Mouse (Mus musculus) heart, embryonic 11.5 days (tissue): ENCODE data around the gene Ppm1e. TPM values are rescaled to one million over a fixed set of nuclear protein-coding genes. Genes with fewer than 3 reads are reported as not detected.

Source experiments
- ATAC-seq: fragments of 200-750 bp; cut with Nextera tagmentation; replicated peaks from 2 replicates; pipeline ENCODE4 v1.8.0; 2017; ENCODE audit warnings: moderate library complexity; ENCODE audit not compliant: insufficient number of reproducible peaks, low FRiP score, low TSS enrichment
- H3K27ac ChIP-seq: fragments of 300-500 bp; sonication (generic); 2 replicates; pipeline ENCODE4 v1.5.1; 2014; ENCODE audit warnings: mild to moderate bottlenecking, low read depth, low read length
- H3K27me3 ChIP-seq: fragments of 300-500 bp; sonication (generic); 2 replicates; pipeline ENCODE4 v1.6.1; 2014; ENCODE audit warnings: mild to moderate bottlenecking, low read length, mixed read lengths; ENCODE audit not compliant: control insufficient read depth, insufficient read depth
- H3K36me3 ChIP-seq: fragments of 300-500 bp; sonication (generic); 2 replicates; pipeline ENCODE4 v1.6.1; 2014; ENCODE audit warnings: mild to moderate bottlenecking, low read length, moderate library complexity, mixed read lengths; ENCODE audit not compliant: control insufficient read depth, insufficient read depth
- H3K4me1 ChIP-seq: fragments of 300-500 bp; sonication (generic); 2 replicates; pipeline ENCODE4 v1.6.1; 2014; ENCODE audit warnings: low read length; ENCODE audit not compliant: control insufficient read depth, insufficient read depth
- H3K4me2 ChIP-seq: fragments of 300-500 bp; sonication (generic); 2 replicates; pipeline ENCODE4 v1.6.1; 2014; ENCODE audit warnings: mild to moderate bottlenecking, moderate library complexity
- H3K4me3 ChIP-seq: fragments of 300-500 bp; sonication (generic); 2 replicates; pipeline ENCODE4 v1.5.1; 2014; ENCODE audit warnings: low read depth, low read length
- H3K9ac ChIP-seq: fragments of 300-500 bp; sonication (generic); 2 replicates; pipeline ENCODE4 v1.6.1; 2014; ENCODE audit warnings: mild to moderate bottlenecking, low read depth, low read length, moderate library complexity
- H3K9me3 ChIP-seq: fragments of 300-500 bp; sonication (generic); replicated peaks from 2 replicates; pipeline ENCODE4 v1.6.1; 2016; ENCODE audit warnings: low read length; ENCODE audit not compliant: control insufficient read depth
- WGBS: fragments of 180-500 bp; shearing (Covaris S2); extraction: QIAGEN DNeasy Blood & Tissue Kit; methylation state at CpG from one replicate; pipeline ENCODE4 v1.1.7; 2014; ENCODE audit not compliant: insufficient replicate concordance; 5-methylcytosine and 5-hydroxymethylcytosine counted together
- polyA plus RNA-seq: library from polyadenylated mRNA; unstranded; fragments of >200 nt; fragmentation: Nextera tagmentation; extraction: Ambion mirVana; gene quantifications from 2 replicates; pipeline ENCODE4 v1.2.1, GENCODE M21; 2014

Gene Ppm1e
- polyA plus RNA-seq, 1 experiment from 2014 or later, result 3.8 TPM

DNA sequence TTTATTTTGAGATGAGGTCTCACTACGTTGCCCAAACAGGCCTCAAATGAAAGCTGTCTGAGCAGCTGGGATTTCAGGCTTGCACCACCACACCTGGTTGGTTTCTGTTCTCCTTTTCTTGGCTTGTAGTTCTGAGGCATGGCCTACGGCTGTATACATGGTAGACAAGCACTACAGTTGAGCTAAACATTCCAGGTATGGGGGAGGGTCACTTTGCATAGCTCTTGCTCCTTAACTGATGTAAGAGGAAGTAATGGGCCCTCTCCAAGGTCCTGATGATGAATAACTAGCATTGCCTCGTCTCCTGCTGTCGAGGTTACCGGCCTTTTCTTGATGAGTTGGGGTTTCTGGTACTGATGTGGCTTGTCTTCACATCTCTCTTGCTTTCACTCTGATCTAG is 104.7 kb downstream of the Ppm1e start:
- Histone ChIP-seq H3K4me3 (no peak overlapping the region), H3K4me2 (no peak overlapping the region), H3K9me3 (no peaks in the 10 kb centered on the region), H3K27ac (no peak overlapping the region), H3K9ac (no peak overlapping the region), H3K36me3 (no peaks in the 10 kb centered on the region), H3K27me3 (no peaks in the 10 kb centered on the region), H3K4me1 (0 out of 2 replicates have a peak, but pooled peaks cover under 1% of the 10 kb centered on the region)
- no peak for ATAC-seq
- 47% methylated on average over 5 of the region's 5 CpGs for WGBS

DNA sequence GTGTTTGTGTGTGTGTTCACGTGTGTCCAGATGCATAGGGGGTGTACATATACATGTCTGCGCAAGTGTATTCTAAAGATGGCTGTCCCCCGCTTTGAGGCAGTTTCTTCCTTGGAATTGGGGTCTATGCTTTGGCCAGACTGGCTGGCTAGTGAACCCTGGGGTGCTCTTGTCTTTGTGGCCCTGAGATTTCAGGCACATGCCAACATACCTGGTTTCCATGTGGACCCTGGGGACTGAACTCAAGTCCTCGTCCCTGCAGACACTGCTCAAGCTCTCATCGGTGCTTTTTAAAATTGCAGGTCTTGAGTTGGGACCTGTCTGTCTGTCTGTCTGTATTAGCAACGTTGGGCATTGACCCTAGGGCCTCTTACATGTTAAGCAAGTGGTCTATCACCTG is 105.5 kb downstream of the Ppm1e start:
- Histone ChIP-seq H3K9me3 (no peaks in the 10 kb centered on the region), H3K4me3 (no peak overlapping the region), H3K4me1 (0 out of 2 replicates have a peak, but pooled peaks cover 5% of the 10 kb centered on the region), H3K27ac (no peak overlapping the region), H3K36me3 (no peaks in the 10 kb centered on the region), H3K27me3 (no peaks in the 10 kb centered on the region), H3K9ac (no peak overlapping the region), H3K4me2 (no peak overlapping the region)
- WGBS, result 88% methylated on average over 6 of the region's 6 CpGs
- no peak for ATAC-seq

DNA sequence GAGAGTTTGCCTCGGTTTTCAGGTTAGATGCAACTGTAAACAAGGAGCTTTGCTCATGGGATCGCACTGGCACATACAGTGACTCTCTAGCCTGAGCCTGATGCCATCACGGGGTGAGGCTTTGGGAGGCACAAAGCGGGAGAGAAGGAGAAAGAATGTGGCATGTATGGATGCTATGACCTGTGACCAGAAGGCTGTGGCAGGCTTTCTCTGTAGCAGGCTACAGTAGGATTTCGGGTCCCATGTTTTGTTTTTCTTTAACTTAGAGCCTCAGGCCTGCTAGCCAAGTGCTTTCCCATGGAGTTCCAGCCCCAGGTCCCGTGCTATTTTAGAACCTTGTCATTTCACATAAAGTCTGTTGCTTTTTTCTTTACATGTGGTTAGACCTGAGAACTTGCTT is 108.7 kb downstream of the Ppm1e start:
- H3K27ac ChIP-seq, result no peak overlapping the region
- H3K9me3 ChIP-seq, result no peaks in the 10 kb centered on the region
- no peaks in the 10 kb centered on the region for H3K27me3 ChIP-seq
- H3K4me2 ChIP-seq, result no peak overlapping the region
- no peak for ATAC-seq
- H3K9ac ChIP-seq, result no peak overlapping the region
- 75% methylated on average over 6 of the region's 6 CpGs for WGBS
- 0 out of 2 replicates have a peak, but pooled peaks cover 10% of the 10 kb centered on the region for H3K4me1 ChIP-seq
- no peak overlapping the region for H3K4me3 ChIP-seq
- H3K36me3 ChIP-seq, result no peaks in the 10 kb centered on the region

DNA sequence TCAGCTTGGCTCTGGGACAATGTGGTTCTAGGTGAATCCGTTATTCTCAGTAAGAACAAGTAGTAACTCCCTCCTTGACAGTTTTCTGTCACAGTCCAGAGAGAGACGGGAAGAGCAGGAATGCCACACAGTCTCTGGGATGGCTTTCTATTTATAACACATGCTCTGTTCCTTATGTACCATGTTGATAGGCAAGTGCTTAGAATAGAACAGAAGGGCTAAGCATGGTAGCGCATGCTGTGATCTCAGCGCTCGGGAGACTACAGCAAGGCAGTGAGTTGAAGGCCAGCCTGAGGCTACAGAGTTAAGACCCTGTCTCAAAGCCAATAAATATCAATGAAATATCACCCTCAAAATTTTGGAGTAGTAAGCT is 111.3 kb downstream of the Ppm1e start:
- 44% methylated on average over 5 of the region's 5 CpGs for WGBS
- Histone ChIP-seq H3K9me3 (no peaks in the 10 kb centered on the region), H3K4me3 (no peak overlapping the region), H3K27me3 (no peaks in the 10 kb centered on the region), H3K4me1 (0 out of 2 replicates have a peak, but pooled peaks cover 10% of the 10 kb centered on the region), H3K27ac (peak overlapping the region; percentile 85), H3K4me2 (peak overlapping the region; percentile 41), H3K9ac (no peak overlapping the region), H3K36me3 (no peaks in the 10 kb centered on the region)
- peak; percentile 59; the same call in 1 of the 2 replicates for ATAC-seq

DNA sequence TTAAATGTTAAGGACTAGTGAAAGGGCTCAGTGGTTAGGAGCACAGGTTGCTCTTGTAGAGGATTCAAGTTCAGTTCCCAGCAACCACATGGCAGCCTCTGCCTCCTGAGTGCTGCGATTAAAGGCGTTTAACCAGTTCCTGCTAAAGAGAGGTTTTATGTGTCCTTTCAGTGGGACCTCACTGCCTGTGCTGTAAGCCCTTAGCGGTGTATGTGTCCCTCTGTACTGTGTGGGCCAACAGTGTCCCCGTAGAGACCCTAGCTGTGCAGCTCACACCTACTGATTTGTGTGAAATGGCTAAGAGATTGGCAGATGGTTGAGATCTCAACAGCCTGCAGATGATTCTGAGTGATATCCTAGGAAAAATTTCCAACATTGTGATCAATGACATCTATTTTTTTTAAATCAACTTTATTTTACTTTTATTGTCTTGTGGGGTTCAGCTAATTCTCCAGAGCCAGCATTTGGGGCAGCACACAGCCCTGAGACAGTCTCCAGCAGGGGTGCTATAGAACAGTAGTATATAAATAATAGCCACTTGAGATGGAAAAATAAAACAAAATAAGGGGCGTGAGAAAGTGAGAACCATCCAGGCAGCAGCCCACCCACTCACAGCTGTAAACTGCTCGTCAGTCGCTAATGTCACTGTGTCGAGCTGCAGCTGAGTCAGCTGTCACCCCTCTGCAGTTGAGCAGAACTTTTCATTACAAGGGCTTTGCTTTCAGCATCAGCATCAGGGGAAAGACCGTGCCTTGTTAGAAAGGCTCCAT is 111.9 kb downstream of the Ppm1e start:
- peak overlapping the region; percentile 85 for H3K27ac ChIP-seq
- peak overlapping the region; percentile 41 for H3K4me2 ChIP-seq
- no peaks in the 10 kb centered on the region for H3K9me3 ChIP-seq
- WGBS, result 48% methylated on average over 9 of the region's 9 CpGs
- no peaks in the 10 kb centered on the region for H3K36me3 ChIP-seq
- 0 out of 2 replicates have a peak, but pooled peaks cover 10% of the 10 kb centered on the region for H3K4me1 ChIP-seq
- H3K4me3 ChIP-seq, result no peak overlapping the region
- ATAC-seq, result no peak
- no peak overlapping the region for H3K9ac ChIP-seq
- no peaks in the 10 kb centered on the region for H3K27me3 ChIP-seq

DNA sequence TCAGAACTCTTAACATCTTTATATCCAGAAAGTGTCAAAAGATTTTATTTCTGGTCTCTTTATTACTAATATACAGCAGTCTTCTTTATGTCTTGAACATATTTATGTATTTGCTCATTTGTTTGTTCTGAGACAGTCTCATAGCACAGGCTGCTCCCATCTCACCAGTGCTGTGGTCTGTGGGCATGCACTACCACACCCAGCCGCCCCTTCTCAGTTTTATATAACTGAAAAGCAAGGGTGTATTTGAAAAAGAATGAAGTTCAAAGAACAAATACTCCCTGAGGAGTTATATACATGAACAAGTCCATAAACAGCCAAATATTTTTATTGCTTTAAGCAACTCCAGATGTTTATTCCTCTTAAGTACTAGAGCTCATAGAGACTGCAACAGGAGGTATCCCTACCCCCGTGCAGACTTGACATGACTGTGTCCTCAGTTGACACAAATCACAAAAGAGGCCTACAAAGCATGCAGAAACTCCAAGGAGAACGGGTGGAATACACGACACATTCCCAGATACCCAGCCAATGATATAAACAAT is 112.6 kb downstream of the Ppm1e start:
- WGBS, result 74% methylated on average over 4 of the region's 4 CpGs
- no peak overlapping the region for H3K9ac ChIP-seq

DNA sequence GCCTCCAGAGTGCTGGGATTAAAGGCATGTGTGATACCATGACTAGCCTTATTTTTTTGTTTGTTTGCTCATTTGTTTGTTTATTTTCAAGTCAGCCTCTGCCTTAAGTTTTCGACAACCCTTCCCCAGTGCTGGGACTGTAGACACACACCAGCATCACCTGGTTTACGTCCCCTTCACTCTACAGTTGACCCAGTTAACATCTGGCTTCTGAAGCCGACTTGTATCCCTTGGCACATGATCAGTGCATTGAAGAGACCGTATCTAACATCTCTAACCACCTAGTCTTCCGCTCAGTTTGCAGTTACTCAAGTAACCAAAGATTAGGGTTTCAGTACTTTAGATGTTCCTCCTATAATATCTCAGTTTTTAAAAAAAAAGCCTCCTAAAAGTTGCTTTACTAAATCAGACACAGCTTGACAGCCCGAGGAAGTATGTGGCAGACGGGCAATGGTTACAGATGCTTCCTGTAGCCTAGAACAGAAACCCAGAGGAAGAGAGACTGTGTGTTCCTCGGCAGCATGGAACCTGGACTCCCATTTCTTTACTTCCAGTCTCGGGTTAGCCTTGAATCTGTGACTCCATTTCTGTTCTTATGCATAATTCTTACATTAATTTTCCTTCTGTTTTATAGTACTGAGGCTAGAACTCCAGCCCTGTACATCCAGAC is 113.5 kb downstream of the Ppm1e start:
- WGBS, result 75% methylated on average over 9 of the region's 9 CpGs
- Histone ChIP-seq H3K27me3 (no peaks in the 10 kb centered on the region), H3K4me2 (no peak overlapping the region), H3K9ac (no peak overlapping the region), H3K4me1 (peaks cover 10% of the 10 kb centered on the region), H3K4me3 (no peak overlapping the region), H3K27ac (no peak overlapping the region), H3K36me3 (no peaks in the 10 kb centered on the region), H3K9me3 (no peaks in the 10 kb centered on the region)
- no peak for ATAC-seq

More for the DNA sequence above, 112.6 kb downstream of the Ppm1e start:
- 0 out of 2 replicates have a peak, but pooled peaks cover 10% of the 10 kb centered on the region for H3K4me1 ChIP-seq
- H3K9me3 ChIP-seq, result no peaks in the 10 kb centered on the region
- no peaks in the 10 kb centered on the region for H3K27me3 ChIP-seq
- ATAC-seq, result no peak
- no peak overlapping the region for H3K4me2 ChIP-seq
- H3K27ac ChIP-seq, result no peak overlapping the region
- no peak overlapping the region for H3K4me3 ChIP-seq
- H3K36me3 ChIP-seq, result no peaks in the 10 kb centered on the region

DNA sequence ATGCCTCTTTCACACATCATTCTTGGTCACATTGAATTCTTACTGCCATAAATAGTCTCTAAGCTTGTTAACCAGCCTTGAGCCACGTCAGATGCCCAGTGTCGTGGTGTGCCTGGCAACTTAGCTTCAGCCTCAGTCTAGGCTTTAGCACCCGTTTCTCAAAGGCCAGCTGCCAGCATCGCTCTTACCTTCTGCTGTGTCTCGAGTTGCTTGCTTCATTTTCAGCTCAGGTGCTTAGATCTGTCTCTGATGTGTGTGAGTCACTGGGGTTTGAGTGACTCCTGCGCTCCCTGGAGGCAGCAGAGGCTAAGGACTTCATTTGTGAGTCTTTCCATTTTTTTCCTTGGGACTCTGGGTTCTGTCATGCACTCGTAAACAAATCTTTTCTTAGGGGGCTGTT is 117.6 kb downstream of the Ppm1e start:
- WGBS, result 69% methylated on average over 7 of the region's 7 CpGs
- Histone ChIP-seq H3K9ac (no peak overlapping the region), H3K27ac (no peak overlapping the region)

More for the DNA sequence above, 117.6 kb downstream of the Ppm1e start:
- H3K4me2 ChIP-seq, result no peak overlapping the region
- H3K27me3 ChIP-seq, result no peaks in the 10 kb centered on the region
- peaks cover 4% of the 10 kb centered on the region for H3K4me1 ChIP-seq
- no peak overlapping the region for H3K4me3 ChIP-seq
- H3K36me3 ChIP-seq, result no peaks in the 10 kb centered on the region
- H3K9me3 ChIP-seq, result no peaks in the 10 kb centered on the region
- ATAC-seq, result no peak
